Comparison of ENCODE assay signal across 9 mouse cellular contexts in genomic region chr4:136466226-136466625, GRCm38 (mm10). TPM values are rescaled to one million over a fixed set of nuclear protein-coding genes. Genes with fewer than 3 reads are reported as not detected.
DNase-seq lines count a peak whose midpoint lies in the region; ATAC-seq and TF ChIP-seq lines count a peak whose summit lies in the region.
"Had no signal": no experiment of that assay in that cellular context is flagged by ENCODE, and none has a peak within 500 bp of the region (broad histone marks: within the 10 kb centered on the region; RNA-seq: fewer than 3 reads in every experiment).

No protein-coding gene starts in this region.

- ATAC-seq in liver, postnatal 0 days, result no peak
- ATAC-seq in liver, embryonic 12.5 days, result no peak
- ATAC-seq in embryonic facial prominence, embryonic 13.5 days (ENCODE audit: insufficient number of reproducible peaks, insufficient read depth, low FRiP score, low TSS enrichment, low read depth), result no peak
- no peak for ATAC-seq in stomach, embryonic 14.5 days (ENCODE audit: insufficient number of reproducible peaks, insufficient read depth, low FRiP score, low read depth)
- no peak for ATAC-seq in hindbrain, embryonic 12.5 days (ENCODE audit: low FRiP score)

- 52% methylated on average over 4 of the region's 4 CpGs for WGBS in liver, postnatal 0 days (ENCODE audit: insufficient replicate concordance)
- WGBS in liver, embryonic 12.5 days (ENCODE audit: insufficient replicate concordance), result 47% methylated on average over 4 of the region's 4 CpGs
- WGBS in embryonic facial prominence, embryonic 13.5 days, result 41% methylated on average over 4 of the region's 4 CpGs
- WGBS in stomach, embryonic 14.5 days, result 24% methylated on average over 4 of the region's 4 CpGs
- 57% methylated on average over 4 of the region's 4 CpGs for WGBS in thymus, adult 2 months
- WGBS in hindbrain, embryonic 12.5 days, result 75% methylated on average over 4 of the region's 4 CpGs

- H3K9me3 ChIP-seq in liver, postnatal 0 days (ENCODE audit: low read length), result no peaks in the 10 kb centered on the region
- no peaks in the 10 kb centered on the region for H3K9me3 ChIP-seq in liver, embryonic 12.5 days (replicated peaks)
- no peaks in the 10 kb centered on the region for H3K9me3 ChIP-seq in embryonic facial prominence, embryonic 13.5 days
- H3K9me3 ChIP-seq in stomach, embryonic 14.5 days (ENCODE audit: control insufficient read depth, low read depth, low read length), result no peaks in the 10 kb centered on the region
- no peaks in the 10 kb centered on the region for H3K9me3 ChIP-seq in hindbrain, embryonic 12.5 days (replicated peaks)

- no peak for DNase-seq in liver, postnatal 0 days
- DNase-seq in heart, postnatal 14 days, result peak; percentile 34 to 54
- DNase-seq in thymus, adult 2 months, result no peak
- DNase-seq in frontal cortex, postnatal 14 days (ENCODE audit: low spot score in 2 of 2), result no peak

- H3K36me3 ChIP-seq in liver, postnatal 0 days (replicated peaks; ENCODE audit: insufficient read depth, low read length), result no peaks in the 10 kb centered on the region
- no peaks in the 10 kb centered on the region for H3K36me3 ChIP-seq in liver, embryonic 12.5 days
- no peaks in the 10 kb centered on the region for H3K36me3 ChIP-seq in embryonic facial prominence, embryonic 13.5 days
- no peaks in the 10 kb centered on the region for H3K36me3 ChIP-seq in stomach, embryonic 14.5 days (ENCODE audit: control insufficient read depth, insufficient read depth, low read length)
- H3K36me3 ChIP-seq in thymus, adult 2 months (ENCODE audit: control insufficient read depth, insufficient read depth, low read length), result no peaks in the 10 kb centered on the region
- no peaks in the 10 kb centered on the region for H3K36me3 ChIP-seq in hindbrain, embryonic 12.5 days

- no peak for TF ChIP-seq EP300 in liver, postnatal 0 days (IDR thresholded peaks at IDR 0.05; ENCODE audit: low read depth)

- no peak overlapping the region for H3K9ac ChIP-seq in liver, postnatal 0 days (replicated peaks)
- no peak overlapping the region for H3K9ac ChIP-seq in liver, embryonic 12.5 days
- peak overlapping the region; percentile 8; the same call in 1 of the 2 replicates for H3K9ac ChIP-seq in embryonic facial prominence, embryonic 13.5 days
- H3K9ac ChIP-seq in stomach, embryonic 14.5 days (replicated peaks; ENCODE audit: low read depth, low read length), result no peak overlapping the region
- H3K9ac ChIP-seq in hindbrain, embryonic 12.5 days, result no peak overlapping the region

- peaks cover 16% of the 10 kb centered on the region for H3K27me3 ChIP-seq in liver, postnatal 0 days (ENCODE audit: insufficient read depth, low read length)
- H3K27me3 ChIP-seq in liver, embryonic 12.5 days (replicated peaks), result peaks cover 66% of the 10 kb centered on the region
- peaks cover 34% of the 10 kb centered on the region for H3K27me3 ChIP-seq in embryonic facial prominence, embryonic 13.5 days
- 0 out of 2 replicates have a peak, but pooled peaks cover 3% of the 10 kb centered on the region for H3K27me3 ChIP-seq in stomach, embryonic 14.5 days (ENCODE audit: control insufficient read depth, insufficient read depth, low read length)
- peaks cover 6% of the 10 kb centered on the region; the same call in 1 of the 2 replicates for H3K27me3 ChIP-seq in thymus, adult 2 months (ENCODE audit: control insufficient read depth, insufficient read depth, low read length)
- H3K27me3 ChIP-seq in hindbrain, embryonic 12.5 days, result peaks cover 40% of the 10 kb centered on the region

- TF ChIP-seq CTCF in liver, postnatal 0 days (IDR thresholded peaks at IDR 0.05; ENCODE audit: low read depth), result no peak
- TF ChIP-seq CTCF in thymus, adult 2 months (IDR thresholded peaks at IDR 0.05; ENCODE audit: borderline replicate concordance, control insufficient read depth, extremely low read depth, insufficient read depth, low read length, poor library complexity), result no peak

- no peak for TF ChIP-seq POLR2A in thymus, adult 2 months (IDR thresholded peaks at IDR 0.05; ENCODE audit: control insufficient read depth, extremely low read depth, insufficient read depth, low read length, poor library complexity)

- 0 out of 2 replicates have a peak overlapping the region, but pooled peaks have one; percentile 2 for H3K27ac ChIP-seq in liver, postnatal 0 days (ENCODE audit: low read depth)
- H3K27ac ChIP-seq in liver, embryonic 12.5 days, result no peak overlapping the region
- H3K27ac ChIP-seq in embryonic facial prominence, embryonic 13.5 days, result peak overlapping the region; percentile 57
- H3K27ac ChIP-seq in stomach, embryonic 14.5 days (ENCODE audit: low read length), result peak overlapping the region; percentile 23; the same call in 1 of the 2 replicates
- no peak overlapping the region for H3K27ac ChIP-seq in thymus, adult 2 months (ENCODE audit: control insufficient read depth, insufficient read depth, low read length)
- no peak overlapping the region for H3K27ac ChIP-seq in hindbrain, embryonic 12.5 days
- H3K27ac ChIP-seq: macrophage had no signal

- intact Hi-C loops in heart, postnatal 14 days (cut with DNase I), result no loop called here

- H3K4me2 ChIP-seq in liver, postnatal 0 days (ENCODE audit: low read depth, low read length), result no peak overlapping the region
- no peak overlapping the region for H3K4me2 ChIP-seq in liver, embryonic 12.5 days
- H3K4me2 ChIP-seq in embryonic facial prominence, embryonic 13.5 days, result no peak overlapping the region
- H3K4me2 ChIP-seq in stomach, embryonic 14.5 days (replicated peaks; ENCODE audit: low read depth, low read length), result no peak overlapping the region
- no peak overlapping the region for H3K4me2 ChIP-seq in hindbrain, embryonic 12.5 days (replicated peaks)

- peaks cover 15% of the 10 kb centered on the region for H3K4me1 ChIP-seq in liver, postnatal 0 days (ENCODE audit: insufficient read depth)
- peaks cover 42% of the 10 kb centered on the region for H3K4me1 ChIP-seq in liver, embryonic 12.5 days
- peaks cover 31% of the 10 kb centered on the region for H3K4me1 ChIP-seq in embryonic facial prominence, embryonic 13.5 days
- peaks cover 12% of the 10 kb centered on the region; the same call in 1 of the 2 replicates for H3K4me1 ChIP-seq in stomach, embryonic 14.5 days (ENCODE audit: control insufficient read depth, insufficient read depth, low read length)
- peaks cover 6% of the 10 kb centered on the region; the same call in 1 of the 2 replicates for H3K4me1 ChIP-seq in thymus, adult 2 months (replicated peaks; ENCODE audit: control insufficient read depth, insufficient read depth, low read length)
- peaks cover 29% of the 10 kb centered on the region for H3K4me1 ChIP-seq in hindbrain, embryonic 12.5 days

- H3K4me3 ChIP-seq in liver, postnatal 0 days (ENCODE audit: low read depth, low read length), result no peak overlapping the region
- no peak overlapping the region for H3K4me3 ChIP-seq in liver, embryonic 12.5 days
- no peak overlapping the region for H3K4me3 ChIP-seq in embryonic facial prominence, embryonic 13.5 days
- H3K4me3 ChIP-seq in stomach, embryonic 14.5 days (ENCODE audit: low read depth, low read length), result no peak overlapping the region
- H3K4me3 ChIP-seq in thymus, adult 2 months (ENCODE audit: control insufficient read depth, insufficient read depth, low read length), result no peak overlapping the region
- no peak overlapping the region for H3K4me3 ChIP-seq in hindbrain, embryonic 12.5 days

RNA-seq across cellular contexts. Expression of gene Luzp1, which starts 3.3 kb away (rescaled TPM):
- polyA plus RNA-seq in liver, postnatal 0 days (2015; fragmentation: Nextera tagmentation; extraction: Ambion mirVana), result 18.1 and 20.8 TPM in 2 replicates
- 25.6 and 25.7 TPM in 2 replicates for polyA plus RNA-seq in liver, embryonic 12.5 days (2016; fragmentation: Nextera tagmentation; extraction: Ambion mirVana)
- 132 and 164 TPM in 2 replicates for polyA plus RNA-seq in embryonic facial prominence, embryonic 13.5 days (2015; fragmentation: Nextera tagmentation; extraction: Ambion mirVana)
- 10 to 100 TPM; 55.7 to 57.1 TPM for total RNA-seq in heart, postnatal 14 days (2021)
- 114 and 128 TPM in 2 replicates for polyA plus RNA-seq in stomach, embryonic 14.5 days (2014; fragmentation: Nextera tagmentation; extraction: Ambion mirVana)
- 4.1 and 5.0 TPM in 2 replicates for polyA plus RNA-seq in thymus, adult 2 months (2012; rRNA removed)
- 80.9 and 83.1 TPM in 2 replicates for polyA plus RNA-seq in hindbrain, embryonic 12.5 days (2016; fragmentation: Nextera tagmentation; extraction: Ambion mirVana)

RNA-seq across cellular contexts. Expression of gene 6030445D17Rik, which starts 4.2 kb away (rescaled TPM):
- polyA plus RNA-seq in liver, postnatal 0 days (2015; fragmentation: Nextera tagmentation; extraction: Ambion mirVana), result 0.12 TPM in 1 of 2 replicates, not detected in the other
- polyA plus RNA-seq in liver, embryonic 12.5 days (2016; fragmentation: Nextera tagmentation; extraction: Ambion mirVana), result 0.10 TPM in 1 of 2 replicates, not detected in the other
- 0.35 TPM in 1 of 2 replicates, not detected in the other for polyA plus RNA-seq in embryonic facial prominence, embryonic 13.5 days (2015; fragmentation: Nextera tagmentation; extraction: Ambion mirVana)
- under 1 TPM; 0.41 to 0.79 TPM for total RNA-seq in heart, postnatal 14 days (2021)
- polyA plus RNA-seq in stomach, embryonic 14.5 days (2014; fragmentation: Nextera tagmentation; extraction: Ambion mirVana), result 0.46 and 0.48 TPM in 2 replicates
- polyA plus RNA-seq in thymus, adult 2 months (2012; rRNA removed), result 0.14 and 0.19 TPM in 2 replicates
- polyA plus RNA-seq in hindbrain, embryonic 12.5 days (2016; fragmentation: Nextera tagmentation; extraction: Ambion mirVana), result 0.12 TPM in 1 of 2 replicates, not detected in the other
- polyA plus RNA-seq: macrophage had no signal

RNA-seq across cellular contexts. Expression of gene Htr1d, which starts 42.9 kb away (rescaled TPM):
- polyA plus RNA-seq in liver, postnatal 0 days (2015; fragmentation: Nextera tagmentation; extraction: Ambion mirVana), result not detected in 2 replicates
- polyA plus RNA-seq in liver, embryonic 12.5 days (2016; fragmentation: Nextera tagmentation; extraction: Ambion mirVana), result not detected in 2 replicates
- polyA plus RNA-seq in embryonic facial prominence, embryonic 13.5 days (2015; fragmentation: Nextera tagmentation; extraction: Ambion mirVana), result 0.52 and 0.56 TPM in 2 replicates
- total RNA-seq in heart, postnatal 14 days (2021), result not detected
- polyA plus RNA-seq in stomach, embryonic 14.5 days (2014; fragmentation: Nextera tagmentation; extraction: Ambion mirVana), result 0.31 and 0.42 TPM in 2 replicates
- 0.24 and 0.57 TPM in 2 replicates for polyA plus RNA-seq in thymus, adult 2 months (2012; rRNA removed)
- 0.26 and 0.50 TPM in 2 replicates for polyA plus RNA-seq in hindbrain, embryonic 12.5 days (2016; fragmentation: Nextera tagmentation; extraction: Ambion mirVana)
- polyA plus RNA-seq: macrophage had no signal

Comparison
In these comparisons a context has a peak if more than half of its experiments do, and no peak if none do; other contexts are left out.
1. H3K27ac ChIP-seq: peak in liver, postnatal 0 days (single experiment), embryonic facial prominence, embryonic 13.5 days (single experiment) and stomach, embryonic 14.5 days (single experiment); none in liver, embryonic 12.5 days (single experiment), thymus, adult 2 months (single experiment) and hindbrain, embryonic 12.5 days (single experiment).
2. DNase-seq: peak in heart, postnatal 14 days (2 of 2); none in liver, postnatal 0 days (single experiment), thymus, adult 2 months (single experiment) and frontal cortex, postnatal 14 days (0 of 2).